Mouse (Mus musculus) heart, postnatal 10 days (tissue): ENCODE results near the gene Olfr1512. TPM values are rescaled to one million over a fixed set of nuclear protein-coding genes. Genes with fewer than 3 reads are reported as not detected.

ENCODE experiments used
- total RNA-seq, 2 experiments: library from RNA; stranded (reverse); gene quantifications; 2 replicates each; pipeline ENCODE4 v1.2.3; 2021

Olfr1512 gene
- total RNA-seq, 2 experiments from 2014 or later = not detected

Other genes with a start within 250 kb of the Olfr1512 start
- 10 to 100 TPM; 33.8 to 37.2 TPM for gene Supt16, start 181.8 kb downstream of the Olfr1512 start, total RNA-seq
- gene Chd8, start 121.4 kb downstream of the Olfr1512 start, total RNA-seq = 10 to 100 TPM; 60.3 to 67.6 TPM
- gene Tox4, start 100.0 kb downstream of the Olfr1512 start, total RNA-seq = 10 to 100 TPM; 35.5 to 36.8 TPM
- 10 to 100 TPM in 1 of 2 experiments, 1 to 10 TPM in 1; 7.6 to 10.6 TPM for gene Rab2b, start 99.6 kb downstream of the Olfr1512 start, total RNA-seq
- 10 to 100 TPM; 15.7 to 18.8 TPM for gene Mettl3, start 74.0 kb downstream of the Olfr1512 start, total RNA-seq
- 1 to 10 TPM; 4.6 to 5.7 TPM for gene Sall2, start 50.4 kb downstream of the Olfr1512 start, total RNA-seq
- gene Olfr1513, start 22.8 kb downstream of the Olfr1512 start, total RNA-seq = not detected
- not detected for gene Olfr1511, start 18.2 kb upstream of the Olfr1512 start, total RNA-seq
- gene Olfr1510, start 35.2 kb upstream of the Olfr1512 start, total RNA-seq = not detected
- gene Olfr1509, start 63.8 kb upstream of the Olfr1512 start, total RNA-seq = not detected
- not detected for gene Olfr1508, start 88.3 kb upstream of the Olfr1512 start, total RNA-seq
- not detected for gene Olfr1507, start 116.6 kb upstream of the Olfr1512 start, total RNA-seq